Mouse (Mus musculus) embryonic fibroblast, embryonic 13.5 days (primary cell): ENCODE results near the gene Jund.
A peak's percentile ranks its signal among the peaks of the same experiment; 100 is the strongest.

Experiments
- CTCF ChIP-seq: IDR thresholded peaks from 2 replicates; pipeline ENCODE4 v1.5.1; 2011; ENCODE audit warnings: mild to moderate bottlenecking, control low read depth, low read length, moderate library complexity, borderline replicate concordance; ENCODE audit not compliant: insufficient read depth
- POLR2A ChIP-seq: IDR thresholded peaks from 2 replicates; pipeline ENCODE4 v1.6.1; 2011; ENCODE audit warnings: low read depth, mild to moderate bottlenecking, control low read depth, low read length, moderate library complexity

DNA sequence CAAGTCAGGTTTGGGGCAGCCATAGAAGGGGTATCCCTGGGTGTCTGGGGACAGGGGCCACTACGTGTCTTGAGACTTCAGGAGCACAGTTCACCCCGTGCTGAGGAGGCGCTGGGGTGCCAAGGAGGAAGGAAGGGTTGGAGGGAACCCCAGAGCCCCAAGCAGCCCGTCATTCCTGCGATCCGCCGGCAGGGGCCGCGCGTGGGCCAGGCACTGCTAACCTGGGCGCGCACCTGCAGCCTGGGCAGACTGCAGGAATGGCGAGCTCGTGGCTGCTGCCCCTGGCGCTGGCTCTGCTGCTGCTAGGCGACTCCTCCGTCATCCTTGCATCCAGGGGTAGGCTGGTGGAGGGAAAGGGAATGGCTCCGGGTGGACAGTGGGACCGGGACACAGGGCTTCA, 19.5 kb downstream of the Jund start, which contains the start of gene Gm3336:
- TF ChIP-seq POLR2A (no peak), CTCF (peak; percentile 68)
